Mouse (Mus musculus): ENCODE data around the gene 9930022D16Rik. TPM values are rescaled to one million over a fixed set of nuclear protein-coding genes. Genes with fewer than 3 reads are reported as not detected.

9930022D16Rik gene
- total and polyA plus RNA-seq, 3 experiments, result 0.04 TPM; not detected in 2

GRCm38 (mm10) chr11:109391200-109391599, 22.5 kb upstream of the 9930022D16Rik start:
- H3K4me1 ChIP-seq (ENCODE audit: control insufficient read depth in 1 of 2, insufficient read depth in 2 of 2, low read length in 2 of 2), result peaks cover 4 to 8% of the 10 kb centered on the region in 2 experiments; a peak in 3 of 4 replicates
- no peak for TF ChIP-seq MXI1 (IDR thresholded peaks at IDR 0.05; ENCODE audit: low read depth, low read length)
- TF ChIP-seq EP300 (IDR thresholded peaks at IDR 0.05; ENCODE audit: low read depth in 1 of 2, low read length in 2 of 2), result no peak
- no peak for TF ChIP-seq CHD2 (IDR thresholded peaks at IDR 0.05; ENCODE audit: low read length)
- no peak for TF ChIP-seq BHLHE40 (IDR thresholded peaks at IDR 0.05; ENCODE audit: borderline replicate concordance, low read depth, low read length)
- no peak for TF ChIP-seq E2F4 (IDR thresholded peaks at IDR 0.05; ENCODE audit: borderline replicate concordance, low read depth, low read length)
- TF ChIP-seq SIN3A (IDR thresholded peaks at IDR 0.05; ENCODE audit: low read length), result no peak
- TF ChIP-seq ZKSCAN1 (IDR thresholded peaks at IDR 0.05; ENCODE audit: low read depth, low read length), result no peak
- no peak for TF ChIP-seq RAD21 (IDR thresholded peaks at IDR 0.05; ENCODE audit: low read depth, low read length)
- TF ChIP-seq ELF1 (IDR thresholded peaks at IDR 0.05; ENCODE audit: low read depth, low read length), result no peak
- TF ChIP-seq HCFC1 (IDR thresholded peaks at IDR 0.05; ENCODE audit: low read depth, low read length), result no peak
- TF ChIP-seq SMC3 (IDR thresholded peaks at IDR 0.05; ENCODE audit: low read depth, low read length), result no peak
- no peak for TF ChIP-seq JUND (IDR thresholded peaks at IDR 0.05; ENCODE audit: low read depth, low read length)
- TF ChIP-seq ZNF384 (IDR thresholded peaks at IDR 0.05; ENCODE audit: low read depth, low read length), result no peak
- no peak for TF ChIP-seq CHD1 (IDR thresholded peaks at IDR 0.05; ENCODE audit: low read depth, low read length)

GRCm38 (mm10) chr11:109391760-109392159, 22.0 kb upstream of the 9930022D16Rik start:
- Histone ChIP-seq H3K9ac (ENCODE audit: control insufficient read depth, low read depth, low read length, poor library complexity, severe bottlenecking) (no peak overlapping the region), H3K9me3 (replicated peaks; ENCODE audit: insufficient read depth, low read length) (no peaks in the 10 kb centered on the region), H3K4me3 (ENCODE audit: control insufficient read depth in 1 of 2, insufficient read depth in 1 of 2, low read depth in 2 of 2, low read length in 2 of 2) (no peak overlapping the region), H3K27me3 (ENCODE audit: control insufficient read depth in 1 of 2, insufficient read depth in 2 of 2, low read length in 2 of 2) (no peaks in the 10 kb centered on the region), H3K79me2 (ENCODE audit: control insufficient read depth, insufficient read depth, low read length, poor library complexity) (peaks cover 19% of the 10 kb centered on the region), H3K4me1 (ENCODE audit: control insufficient read depth in 1 of 2, insufficient read depth in 2 of 2, low read length in 2 of 2) (peaks cover 2 to 4% of the 10 kb centered on the region in 2 experiments; a peak in 3 of 4 replicates), H3K36me3 (ENCODE audit: control insufficient read depth in 1 of 2, insufficient read depth in 2 of 2, low read length in 2 of 2) (peaks cover 4 to 11% of the 10 kb centered on the region in 2 experiments), H3K27ac (ENCODE audit: control insufficient read depth, low read depth, low read length) (no peak overlapping the region)
- TF ChIP-seq TBP (IDR thresholded peaks at IDR 0.05; ENCODE audit: low read depth, low read length) (no peak), NELFE (IDR thresholded peaks at IDR 0.05; ENCODE audit: low read depth, low read length) (no peak), RAD21 (IDR thresholded peaks at IDR 0.05; ENCODE audit: low read depth, low read length) (no peak), GATA1 (IDR thresholded peaks at IDR 0.05; ENCODE audit: low read depth, low read length) (no peak), POLR2AphosphoS2 (IDR thresholded peaks at IDR 0.05; ENCODE audit: low read length) (no peak), ZNF384 (IDR thresholded peaks at IDR 0.05; ENCODE audit: low read depth, low read length) (no peak), UBTF (IDR thresholded peaks at IDR 0.05; ENCODE audit: borderline replicate concordance, insufficient read depth, low read depth, low read length) (no peak), E2F4 (IDR thresholded peaks at IDR 0.05; ENCODE audit: borderline replicate concordance, low read depth, low read length) (no peak), USF2 (IDR thresholded peaks at IDR 0.05; ENCODE audit: borderline replicate concordance in 1 of 2, insufficient read depth in 1 of 2, low read depth in 1 of 2, low read length in 2 of 2) (no peak), ELF1 (IDR thresholded peaks at IDR 0.05; ENCODE audit: low read depth, low read length) (no peak)
- DNase-seq (ENCODE audit: low read depth, low spot score), result no peak

More at GRCm38 (mm10) chr11:109391200-109391599, 22.5 kb upstream of the 9930022D16Rik start:
- H3K79me2 ChIP-seq (ENCODE audit: control insufficient read depth, insufficient read depth, low read length, poor library complexity), result peaks cover 21% of the 10 kb centered on the region
- DNase-seq (ENCODE audit: low read depth, low spot score), result no peak
- H3K4me3 ChIP-seq (ENCODE audit: control insufficient read depth in 1 of 2, insufficient read depth in 1 of 2, low read depth in 2 of 2, low read length in 2 of 2), result no peak overlapping the region
- H3K9me3 ChIP-seq (replicated peaks; ENCODE audit: insufficient read depth, low read length), result no peaks in the 10 kb centered on the region
- H3K9ac ChIP-seq (ENCODE audit: control insufficient read depth, low read depth, low read length, poor library complexity, severe bottlenecking), result no peak overlapping the region
- H3K36me3 ChIP-seq (ENCODE audit: control insufficient read depth in 1 of 2, insufficient read depth in 2 of 2, low read length in 2 of 2), result peaks cover 8 to 9% of the 10 kb centered on the region in 2 experiments
- no peaks in the 10 kb centered on the region for H3K27me3 ChIP-seq (ENCODE audit: control insufficient read depth in 1 of 2, insufficient read depth in 2 of 2, low read length in 2 of 2)
- H3K27ac ChIP-seq (ENCODE audit: control insufficient read depth, low read depth, low read length), result no peak overlapping the region

Measured in MEL (cell line).